Mouse (Mus musculus): ENCODE measurements around the gene Elmod2. TPM values are rescaled to one million over a fixed set of nuclear protein-coding genes. Genes with fewer than 3 reads are reported as not detected.

Gene Elmod2
- polyA plus RNA-seq, 2 experiments, result 11.6 to 16.3 TPM

DNA sequence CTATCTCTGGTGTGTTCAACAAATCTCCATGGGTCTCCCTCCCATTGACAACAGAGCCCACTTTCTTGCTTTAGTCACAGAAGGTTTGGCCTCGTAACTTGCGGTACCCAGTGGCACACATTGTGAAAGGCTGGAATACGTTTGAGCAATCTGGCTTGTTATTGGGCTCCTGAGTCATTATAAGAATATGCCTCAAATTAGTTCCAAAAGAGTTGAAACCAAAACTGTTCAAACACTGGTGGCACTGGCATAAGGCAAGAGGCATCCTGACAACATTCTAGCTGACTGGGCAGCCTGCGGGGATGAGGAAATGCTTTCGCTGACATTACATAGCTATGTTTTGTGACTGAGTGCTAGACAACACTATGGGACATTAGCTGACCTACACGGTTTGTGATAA, 22.4 kb downstream of the Elmod2 start:
- Histone ChIP-seq H3K4me1 (ENCODE audit: control insufficient read depth, insufficient read depth, low read length) (no peaks in the 10 kb centered on the region), H3K9ac (ENCODE audit: low read depth, low read length, severe bottlenecking) (no peak overlapping the region)
- 78% methylated on average over 6 of the region's 6 CpGs for WGBS

GRCm38 (mm10) chr8:83304946-83305345, 27.3 kb downstream of the Elmod2 start:
- H3K4me3 ChIP-seq (replicated peaks; ENCODE audit: low read length), result no peak overlapping the region
- no peak for ATAC-seq (ENCODE audit: low FRiP score, low read depth)
- WGBS, result 100% methylated on average over 1 of the region's 1 CpGs

More for the DNA sequence above, 22.4 kb downstream of the Elmod2 start:
- Histone ChIP-seq H3K36me3 (ENCODE audit: control insufficient read depth, insufficient read depth, low read length) (peaks cover 5% of the 10 kb centered on the region; the same call in 1 of the 2 replicates), H3K4me2 (replicated peaks; ENCODE audit: low read depth, low read length, severe bottlenecking) (no peak overlapping the region), H3K4me3 (replicated peaks; ENCODE audit: low read length) (no peak overlapping the region), H3K9me3 (ENCODE audit: control insufficient read depth, low read length) (no peaks in the 10 kb centered on the region), H3K27me3 (ENCODE audit: control insufficient read depth, insufficient read depth, low read length) (no peaks in the 10 kb centered on the region), H3K27ac (replicated peaks; ENCODE audit: low read depth, low read length) (no peak overlapping the region)
- no peak for DNase-seq (ENCODE audit: low spot score)
- ATAC-seq (ENCODE audit: low FRiP score, low read depth), result no peak
- TF ChIP-seq POLR2A (IDR thresholded peaks at IDR 0.05; ENCODE audit: borderline replicate concordance, extremely low read depth, insufficient read depth, insufficient read length), result no peak

DNA sequence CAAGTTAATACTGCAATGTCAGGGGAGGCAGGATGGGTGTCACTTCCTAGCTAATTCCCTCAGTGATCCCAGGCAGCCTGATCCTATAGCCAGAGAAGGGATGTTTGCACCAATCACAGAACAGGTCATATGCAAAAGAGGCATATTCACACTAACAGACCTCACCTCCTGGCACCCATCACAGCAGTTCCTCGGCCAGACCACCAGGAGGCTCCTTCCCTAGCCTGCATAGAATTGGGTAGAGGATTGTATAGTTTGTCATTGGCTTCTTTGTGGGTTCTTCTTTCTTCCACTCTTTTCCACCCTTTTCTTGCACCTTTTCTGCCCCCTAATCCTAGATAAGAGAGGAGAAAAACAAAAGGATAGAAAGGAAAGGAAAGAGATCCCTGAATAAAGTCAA, 32.2 kb downstream of the Elmod2 start:
- Histone ChIP-seq H3K27me3 (ENCODE audit: control insufficient read depth, insufficient read depth, low read length) (no peaks in the 10 kb centered on the region), H3K4me2 (replicated peaks; ENCODE audit: low read depth, low read length, severe bottlenecking) (no peak overlapping the region), H3K4me3 (replicated peaks; ENCODE audit: low read length) (no peak overlapping the region), H3K36me3 (ENCODE audit: control insufficient read depth, insufficient read depth, low read length) (no peaks in the 10 kb centered on the region), H3K27ac (replicated peaks; ENCODE audit: low read depth, low read length) (no peak overlapping the region), H3K9ac (ENCODE audit: low read depth, low read length, severe bottlenecking) (no peak overlapping the region), H3K4me1 (ENCODE audit: control insufficient read depth, insufficient read depth, low read length) (no peaks in the 10 kb centered on the region), H3K9me3 (ENCODE audit: control insufficient read depth, low read length) (no peaks in the 10 kb centered on the region)
- ATAC-seq (ENCODE audit: low FRiP score, low read depth) (no peak), DNase-seq (ENCODE audit: low spot score) (no peak)
- no peak for TF ChIP-seq POLR2A (IDR thresholded peaks at IDR 0.05; ENCODE audit: borderline replicate concordance, extremely low read depth, insufficient read depth, insufficient read length)
- WGBS, result 60% methylated on average over 1 of the region's 1 CpGs

More at GRCm38 (mm10) chr8:83304946-83305345, 27.3 kb downstream of the Elmod2 start:
- no peaks in the 10 kb centered on the region for H3K36me3 ChIP-seq (ENCODE audit: control insufficient read depth, insufficient read depth, low read length)
- no peaks in the 10 kb centered on the region for H3K4me1 ChIP-seq (ENCODE audit: control insufficient read depth, insufficient read depth, low read length)
- no peak for TF ChIP-seq POLR2A (IDR thresholded peaks at IDR 0.05; ENCODE audit: borderline replicate concordance, extremely low read depth, insufficient read depth, insufficient read length)
- H3K27me3 ChIP-seq (ENCODE audit: control insufficient read depth, insufficient read depth, low read length), result no peaks in the 10 kb centered on the region
- no peak for DNase-seq (ENCODE audit: low spot score)
- H3K9ac ChIP-seq (ENCODE audit: low read depth, low read length, severe bottlenecking), result no peak overlapping the region
- no peak overlapping the region for H3K27ac ChIP-seq (replicated peaks; ENCODE audit: low read depth, low read length)
- H3K4me2 ChIP-seq (replicated peaks; ENCODE audit: low read depth, low read length, severe bottlenecking), result no peak overlapping the region
- no peaks in the 10 kb centered on the region for H3K9me3 ChIP-seq (ENCODE audit: control insufficient read depth, low read length)

DNA sequence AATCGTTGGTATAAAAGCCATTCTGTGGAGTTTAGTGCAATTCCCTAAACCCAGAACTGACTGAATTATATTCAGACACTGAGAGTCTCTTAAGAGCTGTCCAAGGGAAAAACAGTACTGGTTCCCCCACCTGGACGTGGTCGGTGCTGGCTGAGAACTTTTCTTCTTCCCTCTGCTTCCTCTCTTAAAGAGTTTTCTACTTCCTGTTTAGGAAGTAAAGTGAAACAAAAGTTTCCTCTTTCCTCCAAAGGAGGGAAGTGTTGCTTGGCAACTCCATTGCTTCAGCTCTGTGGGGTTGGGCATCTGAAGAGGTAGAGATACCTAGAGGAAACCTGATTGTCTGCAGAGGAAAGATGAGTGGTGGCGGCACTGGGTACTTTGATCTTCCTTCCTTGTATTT, 34.9 kb downstream of the Elmod2 start:
- TF ChIP-seq POLR2A (IDR thresholded peaks at IDR 0.05; ENCODE audit: borderline replicate concordance, extremely low read depth, insufficient read depth, insufficient read length), result no peak
- Histone ChIP-seq H3K9me3 (ENCODE audit: control insufficient read depth, low read length) (no peaks in the 10 kb centered on the region), H3K9ac (ENCODE audit: low read depth, low read length, severe bottlenecking) (no peak overlapping the region), H3K4me1 (ENCODE audit: control insufficient read depth, insufficient read depth, low read length) (no peaks in the 10 kb centered on the region), H3K27me3 (ENCODE audit: control insufficient read depth, insufficient read depth, low read length) (no peaks in the 10 kb centered on the region), H3K4me3 (replicated peaks; ENCODE audit: low read length) (no peak overlapping the region), H3K27ac (replicated peaks; ENCODE audit: low read depth, low read length) (no peak overlapping the region), H3K4me2 (replicated peaks; ENCODE audit: low read depth, low read length, severe bottlenecking) (no peak overlapping the region), H3K36me3 (ENCODE audit: control insufficient read depth, insufficient read depth, low read length) (no peaks in the 10 kb centered on the region)
- ATAC-seq (ENCODE audit: low FRiP score, low read depth) (no peak), DNase-seq (ENCODE audit: low spot score) (no peak)
- WGBS, result 74% methylated on average over 4 of the region's 4 CpGs

GRCm38 (mm10) chr8:83290176-83290575, 42.1 kb downstream of the Elmod2 start, which contains the start of gene Ucp1:
TSS of gene Ucp1 (plus strand) at chr8:83290352.
- no peak for TF ChIP-seq POLR2A (IDR thresholded peaks at IDR 0.05; ENCODE audit: borderline replicate concordance, extremely low read depth, insufficient read depth, insufficient read length)
- 2% methylated on average over 20 of the region's 20 CpGs for WGBS
- no peaks in the 10 kb centered on the region for H3K4me1 ChIP-seq (ENCODE audit: control insufficient read depth, insufficient read depth, low read length)
- peak within 1 kb of the TSS; percentile 26 for H3K4me3 ChIP-seq (replicated peaks; ENCODE audit: low read length)
- H3K27me3 ChIP-seq (ENCODE audit: control insufficient read depth, insufficient read depth, low read length), result peaks cover 23% of the 10 kb centered on the region
- H3K9ac ChIP-seq (ENCODE audit: low read depth, low read length, severe bottlenecking), result no peak within 1 kb of the TSS
- ATAC-seq (ENCODE audit: low FRiP score, low read depth) (no peak), DNase-seq (ENCODE audit: low spot score) (no peak)
- peak within 1 kb of the TSS; percentile 38 for H3K4me2 ChIP-seq (replicated peaks; ENCODE audit: low read depth, low read length, severe bottlenecking)
- no peaks in the 10 kb centered on the region for H3K9me3 ChIP-seq (ENCODE audit: control insufficient read depth, low read length)
- H3K36me3 ChIP-seq (ENCODE audit: control insufficient read depth, insufficient read depth, low read length), result no peaks in the 10 kb centered on the region
- H3K27ac ChIP-seq (replicated peaks; ENCODE audit: low read depth, low read length), result no peak within 1 kb of the TSS

GRCm38 (mm10) chr8:83285391-83285790, 46.9 kb downstream of the Elmod2 start:
- no peak for DNase-seq (ENCODE audit: low spot score)
- 83% methylated on average over 8 of the region's 8 CpGs for WGBS
- Histone ChIP-seq H3K27me3 (ENCODE audit: control insufficient read depth, insufficient read depth, low read length) (peaks cover 18% of the 10 kb centered on the region), H3K9me3 (ENCODE audit: control insufficient read depth, low read length) (no peaks in the 10 kb centered on the region), H3K9ac (ENCODE audit: low read depth, low read length, severe bottlenecking) (no peak overlapping the region), H3K27ac (replicated peaks; ENCODE audit: low read depth, low read length) (no peak overlapping the region), H3K4me3 (replicated peaks; ENCODE audit: low read length) (no peak overlapping the region), H3K4me1 (ENCODE audit: control insufficient read depth, insufficient read depth, low read length) (no peaks in the 10 kb centered on the region), H3K36me3 (ENCODE audit: control insufficient read depth, insufficient read depth, low read length) (no peaks in the 10 kb centered on the region), H3K4me2 (replicated peaks; ENCODE audit: low read depth, low read length, severe bottlenecking) (no peak overlapping the region)
- no peak for ATAC-seq (ENCODE audit: low FRiP score, low read depth)
- no peak for TF ChIP-seq POLR2A (IDR thresholded peaks at IDR 0.05; ENCODE audit: borderline replicate concordance, extremely low read depth, insufficient read depth, insufficient read length)

Data from limb, embryonic 14.5 days (tissue).